Mouse (Mus musculus) cortical plate, adult 2 months (tissue): ENCODE measurements around the gene Gngt2.

ENCODE experiments used
- CTCF ChIP-seq: fragments of 200-500 bp; IDR thresholded peaks from 2 replicates; pipeline ENCODE4 v1.5.1; 2011; ENCODE audit warnings: mild to moderate bottlenecking, control low read depth, low read length; ENCODE audit not compliant: insufficient read depth; ENCODE audit errors: extremely low read depth
- POLR2A ChIP-seq: fragments of 200-500 bp; IDR thresholded peaks from 2 replicates; pipeline ENCODE4 v1.6.1; 2011; ENCODE audit warnings: mild to moderate bottlenecking, low read length, control low read depth; ENCODE audit not compliant: insufficient read depth; ENCODE audit errors: extremely low read depth

DNA sequence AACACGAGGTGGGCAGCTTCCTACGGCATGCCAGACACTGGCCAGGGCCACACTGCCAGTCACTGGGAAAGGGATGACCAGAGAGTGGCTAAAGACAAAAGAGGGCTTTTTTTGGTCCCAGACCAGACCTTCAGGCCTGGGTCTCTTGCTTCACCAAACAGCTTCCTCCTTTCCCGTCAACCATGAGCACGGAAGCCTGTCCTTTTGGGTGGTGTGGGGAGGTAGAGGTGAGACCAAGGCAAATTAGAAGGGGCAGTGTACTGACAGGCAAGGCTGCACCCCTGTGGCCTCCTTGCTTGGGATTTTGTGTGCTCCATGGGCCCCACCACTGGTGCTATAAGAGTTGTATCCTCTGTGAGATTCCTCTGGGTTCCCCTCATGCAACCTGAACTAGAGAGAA, 1.6 kb downstream of the Gngt2 start:
- TF ChIP-seq POLR2A: no peak
- TF ChIP-seq CTCF: no peak
